Mouse (Mus musculus) embryonic facial prominence, embryonic 13.5 days (tissue): ENCODE data around the gene Ranbp10. TPM values are rescaled to one million over a fixed set of nuclear protein-coding genes. Genes with fewer than 3 reads are reported as not detected.
A peak's percentile ranks its signal among the peaks of the same experiment; 100 is the strongest.

Source experiments
- ATAC-seq: fragments of 200-750 bp; cut with Nextera tagmentation; 2 replicates; pipeline ENCODE4 v1.8.0; 2017; ENCODE audit warnings: low read depth; ENCODE audit not compliant: insufficient number of reproducible peaks, insufficient read depth, low FRiP score, low TSS enrichment
- H3K27ac ChIP-seq: fragments of 300-500 bp; sonication (generic); 2 replicates; pipeline ENCODE4 v1.5.1; 2015; ENCODE audit warnings: moderate library complexity, mild to moderate bottlenecking, inconsistent platforms
- H3K27me3 ChIP-seq: fragments of 300-500 bp; sonication (generic); 2 replicates; pipeline ENCODE4 v1.6.1; 2015; ENCODE audit warnings: mild to moderate bottlenecking, inconsistent platforms
- H3K36me3 ChIP-seq: fragments of 300-500 bp; sonication (generic); 2 replicates; pipeline ENCODE4 v1.6.1; 2015; ENCODE audit warnings: mild to moderate bottlenecking, inconsistent platforms
- H3K4me1 ChIP-seq: fragments of 300-500 bp; sonication (generic); 2 replicates; pipeline ENCODE4 v1.6.1; 2015; ENCODE audit warnings: inconsistent platforms
- H3K4me2 ChIP-seq: fragments of 300-500 bp; sonication (generic); 2 replicates; pipeline ENCODE4 v1.6.1; 2015; ENCODE audit warnings: moderate library complexity, mild to moderate bottlenecking, inconsistent platforms
- H3K4me3 ChIP-seq: fragments of 300-500 bp; sonication (generic); 2 replicates; pipeline ENCODE4 v1.5.1; 2015; ENCODE audit warnings: mild to moderate bottlenecking, inconsistent platforms
- H3K9ac ChIP-seq: fragments of 300-500 bp; sonication (generic); 2 replicates; pipeline ENCODE4 v1.6.1; 2015; ENCODE audit warnings: mild to moderate bottlenecking, inconsistent platforms
- H3K9me3 ChIP-seq: fragments of 300-500 bp; sonication (generic); 2 replicates; pipeline ENCODE4 v1.6.1; 2016; ENCODE audit warnings: inconsistent platforms
- WGBS: fragments of 180-500 bp; shearing (Covaris S2); methylation state at CpG from one replicate; pipeline ENCODE4 v1.1.7; 2015; ENCODE audit warnings: mixed read lengths; 5-methylcytosine and 5-hydroxymethylcytosine counted together
- polyA plus RNA-seq: library from polyadenylated mRNA; unstranded; fragments of >200 nt; fragmentation: Nextera tagmentation; extraction: Ambion mirVana; gene quantifications from 2 replicates; pipeline ENCODE4 v1.2.1, GENCODE M21; 2015

Ranbp10 gene
- polyA plus RNA-seq, 1 experiment from 2014 or later, result 17.8 TPM

- Histone ChIP-seq H3K9ac (no peak overlapping the region), H3K27ac (no peak overlapping the region), H3K4me1 (no peaks in the 10 kb centered on the region; the same call in 1 of the 2 replicates), H3K4me3 (no peak overlapping the region), H3K9me3 (no peaks in the 10 kb centered on the region), H3K36me3 (peaks cover 20% of the 10 kb centered on the region), H3K27me3 (no peaks in the 10 kb centered on the region), H3K4me2 (no peak overlapping the region)
- ATAC-seq, result no peak
- WGBS, result 83% methylated on average over 3 of the region's 3 CpGs
These were observed 21.8 kb downstream of the Ranbp10 start for GRCm38 (mm10) chr8:105805346-105805745.

- Histone ChIP-seq H3K36me3 (peaks cover 18% of the 10 kb centered on the region), H3K27me3 (no peaks in the 10 kb centered on the region), H3K4me3 (no peak overlapping the region), H3K9me3 (no peaks in the 10 kb centered on the region), H3K27ac (no peak overlapping the region), H3K9ac (no peak overlapping the region), H3K4me1 (peaks cover 5% of the 10 kb centered on the region; the same call in 1 of the 2 replicates), H3K4me2 (no peak overlapping the region)
- ATAC-seq, result no peak
- 91% methylated on average over 7 of the region's 7 CpGs for WGBS
These were observed 22.4 kb downstream of the Ranbp10 start for GRCm38 (mm10) chr8:105804797-105805196.

- H3K4me1 ChIP-seq, result peaks cover 18% of the 10 kb centered on the region
- no peak overlapping the region for H3K4me2 ChIP-seq
- 88% methylated on average over 6 of the region's 6 CpGs for WGBS
- H3K9ac ChIP-seq, result no peak overlapping the region
- no peak overlapping the region for H3K27ac ChIP-seq
- no peak overlapping the region for H3K4me3 ChIP-seq
- peaks cover 13% of the 10 kb centered on the region for H3K36me3 ChIP-seq
- ATAC-seq, result no peak
- no peaks in the 10 kb centered on the region for H3K9me3 ChIP-seq
- H3K27me3 ChIP-seq, result no peaks in the 10 kb centered on the region
These were observed 25.8 kb downstream of the Ranbp10 start for GRCm38 (mm10) chr8:105801153-105801904.

- H3K4me3 ChIP-seq, result no peak overlapping the region; the same call in 1 of the 2 replicates
- H3K4me1 ChIP-seq, result peaks cover 18% of the 10 kb centered on the region
- H3K36me3 ChIP-seq, result peaks cover 7% of the 10 kb centered on the region; the same call in 1 of the 2 replicates
- WGBS, result 42% methylated on average over 8 of the region's 8 CpGs
- H3K27me3 ChIP-seq, result no peaks in the 10 kb centered on the region
- no peak overlapping the region for H3K9ac ChIP-seq
- peak overlapping the region; percentile 20 for H3K4me2 ChIP-seq
- H3K9me3 ChIP-seq, result no peaks in the 10 kb centered on the region
- ATAC-seq, result peak; percentile 71
- peak overlapping the region; percentile 75 for H3K27ac ChIP-seq
These were observed 27.9 kb downstream of the Ranbp10 start for GRCm38 (mm10) chr8:105799091-105799812.

GRCm38 (mm10) chr8:105798408-105798807 lies 28.7 kb downstream of the Ranbp10 start:
- Histone ChIP-seq H3K27ac (peak overlapping the region; percentile 75; the same call in 1 of the 2 replicates), H3K4me1 (peaks cover 18% of the 10 kb centered on the region), H3K9ac (no peak overlapping the region), H3K4me3 (no peak overlapping the region), H3K9me3 (no peaks in the 10 kb centered on the region), H3K36me3 (peaks cover 7% of the 10 kb centered on the region; the same call in 1 of the 2 replicates), H3K27me3 (no peaks in the 10 kb centered on the region), H3K4me2 (no peak overlapping the region; the same call in 1 of the 2 replicates)
- ATAC-seq, result no peak
- 84% methylated on average over 5 of the region's 5 CpGs for WGBS

- H3K4me1 ChIP-seq, result peaks cover 18% of the 10 kb centered on the region
- ATAC-seq, result no peak
- no peak overlapping the region for H3K4me3 ChIP-seq
- H3K4me2 ChIP-seq, result no peak overlapping the region
- 88% methylated on average over 1 of the region's 1 CpGs for WGBS
- no peaks in the 10 kb centered on the region for H3K9me3 ChIP-seq
- H3K27ac ChIP-seq, result no peak overlapping the region; the same call in 1 of the 2 replicates
- no peaks in the 10 kb centered on the region for H3K27me3 ChIP-seq
- peaks cover 12% of the 10 kb centered on the region for H3K36me3 ChIP-seq
- no peak overlapping the region for H3K9ac ChIP-seq
These were observed 31.4 kb downstream of the Ranbp10 start for GRCm38 (mm10) chr8:105795785-105796184.

- 77% methylated on average over 3 of the region's 3 CpGs for WGBS
- ATAC-seq, result no peak
- H3K4me1 ChIP-seq, result peaks cover 7% of the 10 kb centered on the region
- no peaks in the 10 kb centered on the region for H3K9me3 ChIP-seq
- no peaks in the 10 kb centered on the region for H3K27me3 ChIP-seq
- no peak overlapping the region for H3K4me2 ChIP-seq
- H3K36me3 ChIP-seq, result peaks cover 21% of the 10 kb centered on the region
- no peak overlapping the region for H3K27ac ChIP-seq
- H3K4me3 ChIP-seq, result no peak overlapping the region
- no peak overlapping the region for H3K9ac ChIP-seq
These were observed 33.0 kb downstream of the Ranbp10 start for GRCm38 (mm10) chr8:105794009-105794598.

GRCm38 (mm10) chr8:105793331-105793730 lies 33.8 kb downstream of the Ranbp10 start:
- H3K9me3 ChIP-seq, result no peaks in the 10 kb centered on the region
- 97% methylated on average over 1 of the region's 1 CpGs for WGBS
- no peak for ATAC-seq
- peaks cover 24% of the 10 kb centered on the region for H3K36me3 ChIP-seq
- H3K4me2 ChIP-seq, result no peak overlapping the region
- H3K9ac ChIP-seq, result no peak overlapping the region; the same call in 1 of the 2 replicates
- H3K27me3 ChIP-seq, result no peaks in the 10 kb centered on the region
- H3K4me1 ChIP-seq, result no peaks in the 10 kb centered on the region; the same call in 1 of the 2 replicates
- no peak overlapping the region for H3K27ac ChIP-seq
- H3K4me3 ChIP-seq, result no peak overlapping the region

GRCm38 (mm10) chr8:105789626-105790025 lies 37.5 kb downstream of the Ranbp10 start:
- Histone ChIP-seq H3K4me1 (no peaks in the 10 kb centered on the region), H3K4me3 (no peak overlapping the region), H3K9me3 (no peaks in the 10 kb centered on the region), H3K27me3 (no peaks in the 10 kb centered on the region), H3K27ac (no peak overlapping the region), H3K36me3 (peaks cover 42% of the 10 kb centered on the region), H3K4me2 (no peak overlapping the region), H3K9ac (no peak overlapping the region)
- ATAC-seq, result no peak

- Histone ChIP-seq H3K9me3 (no peaks in the 10 kb centered on the region), H3K4me2 (no peak overlapping the region), H3K27me3 (no peaks in the 10 kb centered on the region), H3K9ac (no peak overlapping the region), H3K4me1 (no peaks in the 10 kb centered on the region), H3K36me3 (peaks cover 44% of the 10 kb centered on the region), H3K4me3 (no peak overlapping the region), H3K27ac (no peak overlapping the region)
- ATAC-seq, result no peak
- 63% methylated on average over 4 of the region's 4 CpGs for WGBS
These were observed 38.2 kb downstream of the Ranbp10 start for GRCm38 (mm10) chr8:105788927-105789326.

- H3K27me3 ChIP-seq, result no peaks in the 10 kb centered on the region
- H3K9me3 ChIP-seq, result no peaks in the 10 kb centered on the region
- H3K4me2 ChIP-seq, result no peak overlapping the region
- H3K4me1 ChIP-seq, result no peaks in the 10 kb centered on the region
- peaks cover 50% of the 10 kb centered on the region for H3K36me3 ChIP-seq
- WGBS, result 91% methylated on average over 2 of the region's 2 CpGs
- ATAC-seq, result no peak
- no peak overlapping the region for H3K9ac ChIP-seq
- no peak overlapping the region for H3K4me3 ChIP-seq
- H3K27ac ChIP-seq, result no peak overlapping the region
These were observed 38.9 kb downstream of the Ranbp10 start for GRCm38 (mm10) chr8:105788241-105788640.
